Mouse (Mus musculus) adrenal gland (tissue): ENCODE data around the gene Efcc1.

Experiments used
- intact Hi-C: fragments of 180-260 bp; cut with DNase I; formaldehyde crosslinking; loops from one replicate; pipeline ENCODE4 v1.15.1; 2025
- long read RNA-seq, 2 experiments: library from polyadenylated mRNA; unstranded; transcript quantifications; one replicate each; pipeline ENCODE4 v2.0.0; 2020; ENCODE audit warnings: borderline replicate concordance in 1 of 2; ENCODE audit not compliant: insufficient replicate concordance in 1 of 2

Efcc1 gene
- long read RNA-seq, experiment 1 = 0 reads
- long read RNA-seq, experiment 2, partial matches to known transcripts = 1 of 2 reads
- long read RNA-seq, experiment 2, other reads (novel, unspliced or antisense) = 0 of 2 reads

DNA sequence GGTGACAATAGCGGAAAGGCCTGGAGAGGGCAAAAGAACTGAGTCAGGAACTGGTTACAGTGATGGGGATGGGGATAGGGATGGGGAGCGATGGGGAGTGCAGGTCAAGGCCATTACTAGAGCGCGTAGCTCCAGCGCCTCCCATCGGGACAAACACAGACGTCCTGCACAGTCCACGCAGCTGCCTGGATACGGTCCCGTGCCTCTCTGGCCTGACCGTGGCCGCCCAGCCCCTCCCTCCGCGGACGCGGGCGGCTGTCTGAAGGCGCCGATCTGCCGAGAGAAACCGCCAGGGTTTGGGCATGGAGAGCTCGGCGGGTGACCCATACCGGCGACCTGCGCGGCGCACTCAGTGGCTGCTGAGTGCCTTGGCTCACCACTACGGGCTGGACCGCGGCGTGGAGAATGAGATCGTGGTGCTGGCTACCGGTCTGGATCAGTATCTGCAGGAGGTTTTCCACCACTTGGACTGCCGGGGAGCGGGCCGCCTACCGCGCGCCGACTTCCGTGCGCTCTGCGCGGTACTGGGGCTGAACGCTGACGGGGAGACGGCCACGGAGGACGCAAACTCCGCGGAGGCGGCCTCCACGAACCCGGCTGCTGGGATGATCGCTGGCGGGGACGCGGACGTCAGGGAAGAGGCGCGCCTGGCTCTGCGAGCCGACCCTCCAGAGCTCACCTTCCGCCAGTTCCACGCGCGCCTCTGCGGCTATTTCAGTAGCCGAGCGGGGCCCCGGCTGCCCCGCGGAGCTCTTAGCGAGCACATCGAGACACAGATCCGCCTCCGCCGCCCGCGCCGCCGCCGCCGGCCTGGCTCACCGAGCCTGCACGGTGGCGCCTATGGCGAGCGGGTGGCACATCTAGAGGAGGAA, at the start of gene Efcc1:
TSS of gene Efcc1 (plus strand) at position 279 of the 872 bp plus-strand sequence.
- intact Hi-C loops = no loop called here

DNA sequence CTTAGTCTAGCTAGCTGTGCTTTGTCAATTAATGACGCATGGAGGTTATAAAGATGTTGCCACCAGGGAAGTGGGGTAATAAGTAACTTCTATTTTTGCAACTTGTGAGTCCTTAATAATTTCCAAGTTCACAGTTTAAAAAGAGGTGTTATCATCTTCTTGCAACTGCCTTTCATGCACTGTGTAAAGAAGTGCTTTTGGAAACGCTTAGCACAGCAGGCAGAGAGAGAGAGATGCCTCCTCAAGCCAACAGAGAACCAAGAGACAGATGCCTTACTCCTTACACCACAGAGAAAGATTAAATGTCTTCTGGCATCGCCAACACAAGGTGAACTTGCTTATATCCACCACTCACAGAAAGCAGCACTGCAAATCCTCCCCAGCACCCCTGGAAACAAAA, 34.7 kb upstream of the Efcc1 start:
- intact Hi-C loops = no loop called here

DNA sequence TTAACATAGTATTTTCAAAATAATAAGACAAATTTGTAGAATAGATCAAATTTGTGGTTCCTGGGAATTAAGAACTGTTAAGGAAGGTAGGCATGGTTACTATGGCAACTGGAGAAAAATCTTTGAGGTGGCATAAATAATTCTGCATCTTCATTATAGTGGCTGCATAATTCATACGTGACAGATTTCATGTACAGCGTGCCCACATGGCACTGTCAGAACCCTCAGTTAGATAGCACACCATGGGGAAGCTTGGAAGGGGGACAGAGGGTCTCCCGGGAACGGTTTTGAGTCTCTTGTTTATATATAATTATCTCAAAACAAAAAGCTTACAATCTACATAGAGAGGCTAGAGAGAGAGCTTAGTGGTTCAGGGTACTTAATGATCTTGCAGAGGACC, 34.1 kb upstream of the Efcc1 start:
- intact Hi-C loops = no loop called here

GRCm38 (mm10) chr6:87706246-87706645, 24.4 kb upstream of the Efcc1 start:
- intact Hi-C loops = no loop called here

DNA sequence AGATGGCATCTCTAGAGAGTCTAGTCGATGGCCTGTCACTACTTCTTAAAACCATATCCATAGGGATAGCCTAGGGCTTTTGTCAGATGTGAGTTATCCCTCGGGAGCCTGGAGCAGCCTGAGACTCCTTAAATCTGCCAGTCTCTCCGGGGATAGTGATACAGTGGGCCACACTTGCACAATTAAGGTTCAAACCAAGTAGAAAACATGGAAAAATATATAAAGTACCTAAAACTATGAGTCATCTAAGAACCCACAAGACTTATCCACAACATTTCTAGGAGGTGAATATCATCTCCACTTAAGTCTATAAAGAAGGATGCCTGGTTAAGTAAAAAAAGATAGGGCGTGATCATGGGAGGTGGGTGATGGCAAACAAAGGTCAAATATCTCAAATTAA, 18.4 kb upstream of the Efcc1 start:
- intact Hi-C loops = no loop called here

DNA sequence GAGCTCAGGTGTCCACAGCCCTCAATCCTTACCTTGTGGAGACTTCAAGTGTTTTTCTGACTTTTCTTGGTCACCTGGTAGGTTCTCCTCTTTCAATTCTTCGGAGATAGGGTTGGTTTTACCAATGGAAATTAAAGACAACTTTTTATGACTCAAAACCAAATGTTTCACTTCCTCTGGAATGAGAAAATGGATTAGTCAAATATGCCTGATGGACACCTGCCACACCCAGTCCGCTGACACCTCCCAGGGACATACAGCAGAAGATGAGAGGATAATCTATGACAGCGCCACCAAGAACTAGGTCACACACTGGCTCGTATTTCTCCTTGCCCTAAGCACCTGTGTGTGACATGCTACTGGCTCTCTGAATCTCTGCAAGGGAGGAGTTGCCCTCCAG, 16.6 kb upstream of the Efcc1 start:
- intact Hi-C loops = no loop called here

DNA sequence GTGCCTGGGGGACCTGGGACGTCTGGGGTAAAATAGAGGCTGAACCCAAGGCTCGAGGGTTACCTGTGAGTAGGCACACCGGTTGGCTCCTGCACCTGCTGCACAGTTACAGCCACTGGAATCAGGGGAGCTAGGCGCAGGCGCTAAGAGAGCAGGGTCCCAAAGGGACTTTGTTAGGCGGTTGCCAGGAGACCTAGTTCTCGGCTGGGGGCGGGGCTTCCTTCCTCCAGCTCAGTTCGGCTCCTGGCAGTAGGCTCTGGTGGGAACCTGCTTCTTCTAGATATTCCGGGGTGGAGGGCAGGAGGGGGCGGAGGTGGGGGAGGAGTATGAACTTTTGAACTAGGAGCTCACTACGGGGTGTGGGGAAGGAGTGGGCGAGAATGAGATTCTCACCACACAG, 8.0 kb upstream of the Efcc1 start:
- intact Hi-C loops = no loop called here

- intact Hi-C loops = no loop called here
Measured at GRCm38 (mm10) chr6:87725267-87725912, 5.3 kb upstream of the Efcc1 start.

- intact Hi-C loops = no loop called here
Measured at GRCm38 (mm10) chr6:87728102-87728501, 2.6 kb upstream of the Efcc1 start.

DNA sequence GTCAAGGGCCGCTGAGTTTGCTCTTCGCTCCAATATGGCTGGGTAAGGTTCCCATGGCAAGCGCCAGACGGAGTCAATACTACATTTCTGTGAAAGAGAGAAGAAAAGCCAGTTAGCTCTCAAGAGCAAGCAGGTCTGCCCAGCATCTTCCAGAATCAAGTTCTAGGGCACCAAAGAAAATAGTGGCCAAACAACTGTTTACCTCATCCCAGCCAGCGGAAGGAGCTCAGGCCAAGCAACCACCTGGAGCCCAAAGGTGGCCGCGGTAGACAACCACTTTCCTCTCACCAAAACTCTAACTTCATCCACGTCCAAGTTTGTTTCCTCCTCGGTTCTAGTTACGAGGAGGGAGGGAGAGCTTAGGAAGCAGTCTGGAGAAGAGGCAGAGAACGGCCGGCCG, 528 bp upstream of the Efcc1 start:
- intact Hi-C loops = no loop called here

DNA sequence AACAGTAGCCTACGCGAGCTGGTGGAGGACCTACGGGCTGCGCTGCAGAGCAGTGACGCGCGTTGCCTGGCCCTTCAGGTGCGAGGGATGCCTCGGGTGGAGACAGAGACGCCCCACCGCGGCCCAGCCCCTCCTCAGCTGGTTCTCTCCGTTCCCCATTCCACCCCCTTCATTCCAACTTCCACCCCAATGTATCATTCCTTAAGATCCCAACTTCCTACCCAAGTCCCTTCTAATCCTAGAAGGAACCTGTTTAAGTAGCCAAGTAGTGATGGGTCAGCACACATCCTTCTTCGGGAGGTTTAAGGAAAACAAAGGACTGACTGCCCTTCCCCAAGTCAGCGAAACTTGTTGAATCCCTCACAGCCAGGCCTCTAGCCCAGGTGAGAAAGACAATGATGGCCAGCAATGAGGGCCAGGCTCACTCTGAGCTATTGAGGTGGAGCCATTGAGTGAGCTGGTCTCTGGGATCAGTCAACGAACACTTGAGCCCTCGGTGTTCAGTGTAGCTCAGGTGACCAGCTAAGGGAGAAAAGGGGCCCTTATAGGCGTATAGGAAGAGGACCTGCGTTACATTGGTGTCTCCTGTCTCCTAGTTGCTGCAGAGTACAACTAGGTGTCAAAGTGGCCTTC, 910 bp downstream of the Efcc1 start:
- intact Hi-C loops = no loop called here

GRCm38 (mm10) chr6:87732151-87733011, 1.7 kb downstream of the Efcc1 start:
- intact Hi-C loops = no loop called here

DNA sequence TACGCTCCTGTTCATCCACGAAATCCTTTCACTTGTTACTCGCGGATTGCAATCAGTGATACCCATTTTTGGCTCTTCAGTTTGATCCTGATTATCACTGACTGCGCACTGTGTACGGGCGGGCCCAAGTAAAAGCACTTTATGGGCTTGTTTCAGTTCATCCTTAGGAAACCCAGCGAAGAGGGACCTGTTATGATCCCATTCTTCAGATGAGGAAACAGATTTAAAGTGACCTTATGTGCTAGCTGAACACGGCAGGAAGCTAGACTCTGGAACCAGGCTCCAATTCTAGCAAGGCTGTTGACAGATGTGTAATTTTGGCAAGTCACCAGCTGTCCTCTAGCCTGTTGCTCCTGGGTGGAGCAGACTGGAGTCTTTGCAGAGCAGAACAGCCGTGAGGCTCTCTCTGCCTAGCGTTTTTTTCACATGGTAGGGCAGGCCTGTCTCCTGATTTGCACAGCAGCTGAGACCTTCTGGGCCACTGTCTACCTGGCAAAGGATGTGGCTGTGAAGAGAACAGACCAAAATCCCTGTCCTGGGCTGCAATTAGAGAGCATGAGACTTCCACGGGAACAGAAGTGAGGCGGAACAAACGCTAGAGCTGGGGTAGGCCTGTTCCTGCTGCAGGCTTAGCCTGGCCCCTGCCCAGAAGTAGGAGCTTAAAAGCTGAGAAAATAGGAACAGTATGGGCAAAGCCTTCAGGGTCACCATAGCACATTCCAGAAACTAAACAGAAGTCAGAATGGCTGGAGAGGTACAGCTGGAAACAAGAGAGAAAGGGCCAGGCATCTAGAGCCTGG, 2.7 kb downstream of the Efcc1 start:
- intact Hi-C loops = no loop called here

- intact Hi-C loops = no loop called here
Measured at GRCm38 (mm10) chr6:87734136-87734535, 3.5 kb downstream of the Efcc1 start.

DNA sequence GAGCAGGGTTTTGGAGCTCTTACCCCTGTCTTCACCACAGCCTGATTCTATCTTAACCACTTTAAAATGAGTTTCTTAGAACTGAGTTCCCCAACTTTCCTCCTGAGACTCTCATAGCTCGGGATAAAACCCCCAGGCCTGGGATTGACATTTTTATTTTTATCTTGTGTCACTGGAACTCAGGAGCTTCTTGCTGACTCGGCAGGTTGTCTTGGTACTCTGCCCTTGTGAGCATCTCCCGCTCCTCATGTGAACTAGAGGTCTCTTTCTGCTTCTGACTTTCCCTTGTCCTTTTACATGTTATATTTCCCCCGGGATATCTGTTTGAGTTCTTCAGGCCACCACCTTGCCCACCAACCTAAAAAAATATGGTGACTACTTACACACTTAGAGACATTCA, 6.3 kb downstream of the Efcc1 start:
- intact Hi-C loops = no loop called here

DNA sequence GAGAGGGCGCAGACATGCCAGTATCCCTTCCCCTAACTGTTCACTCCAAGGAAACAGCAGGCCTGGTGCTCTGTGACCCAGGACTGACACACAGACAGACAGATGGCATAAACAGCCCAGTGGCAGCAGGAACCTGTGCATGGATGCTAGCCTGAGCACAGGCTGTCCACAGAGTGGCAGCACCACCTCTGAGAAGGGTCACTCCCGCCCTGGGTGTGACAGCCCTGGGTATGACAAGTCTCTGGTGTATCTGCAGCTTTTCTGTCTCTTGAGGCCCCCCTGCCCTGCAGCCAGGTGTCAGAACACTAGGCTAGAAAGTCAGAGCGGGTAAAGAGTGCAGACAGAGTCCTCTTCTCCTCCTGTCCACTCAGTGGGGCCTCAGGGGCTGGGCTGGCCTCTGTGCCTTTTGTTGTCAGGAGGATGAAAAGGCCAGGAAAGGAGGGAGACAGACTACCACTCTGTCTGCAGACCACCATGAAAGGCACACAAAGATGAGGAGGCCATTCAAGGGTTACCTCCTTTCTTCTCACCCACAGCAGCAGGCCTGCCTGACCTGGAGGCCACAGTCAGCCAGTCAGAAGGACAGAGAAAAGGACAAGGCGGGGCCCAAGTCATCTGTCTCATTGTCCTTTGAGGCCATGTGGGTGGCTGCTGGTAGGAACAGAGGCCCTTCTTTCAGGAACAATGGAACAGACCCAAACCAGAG, 7.4 kb downstream of the Efcc1 start:
- intact Hi-C loops = no loop called here

GRCm38 (mm10) chr6:87739898-87740297, 9.2 kb downstream of the Efcc1 start:
- intact Hi-C loops = no loop called here

- intact Hi-C loops = no loop called here
Measured at GRCm38 (mm10) chr6:87740496-87740895, 9.8 kb downstream of the Efcc1 start.

- intact Hi-C loops = no loop called here
Measured at GRCm38 (mm10) chr6:87741978-87742377, 11.3 kb downstream of the Efcc1 start.

DNA sequence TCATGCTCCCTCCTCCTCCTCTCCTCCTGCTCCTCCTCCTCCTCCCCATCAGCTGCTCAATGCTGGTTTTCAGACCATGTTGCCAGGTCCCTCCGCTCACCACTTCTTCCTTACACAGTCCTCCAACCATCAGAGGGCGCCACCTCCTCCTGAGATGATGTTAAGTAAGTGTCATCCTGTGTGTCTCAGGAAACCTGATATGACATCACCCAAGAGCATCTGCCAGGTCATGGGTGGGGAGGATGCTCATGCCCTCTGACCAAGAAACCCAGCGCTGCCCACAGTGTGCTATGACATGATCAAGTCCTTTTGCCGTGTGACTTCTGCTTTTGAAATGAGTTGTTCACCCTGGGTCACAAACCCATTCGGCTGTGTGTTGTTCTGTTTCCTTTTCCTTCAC, 12.1 kb downstream of the Efcc1 start:
- intact Hi-C loops = no loop called here
